Mouse (Mus musculus) kidney, postnatal 14 days (tissue): ENCODE results near the gene Hoxa3.

ENCODE experiments used
- DNase-seq: peaks from one replicate; pipeline ENCODE4 v3.0.0; 2022; ENCODE audit warnings: mixed read lengths

Hoxa3 gene

GRCm38 (mm10) chr6:52152226-52153193, 60.6 kb downstream of the Hoxa3 start:
- no peak for DNase-seq

- no peak for DNase-seq
Observed at GRCm38 (mm10) chr6:52151571-52151970, 61.6 kb downstream of the Hoxa3 start.

- DNase-seq, result no peak
Observed at GRCm38 (mm10) chr6:52150401-52150966, 62.7 kb downstream of the Hoxa3 start.

GRCm38 (mm10) chr6:52139115-52139514, 74.0 kb downstream of the Hoxa3 start:
- DNase-seq, result no peak

- DNase-seq, result no peak
Observed at GRCm38 (mm10) chr6:52138576-52138975, 74.6 kb downstream of the Hoxa3 start.

- no peak for DNase-seq
Observed at GRCm38 (mm10) chr6:52137841-52138535, 75.1 kb downstream of the Hoxa3 start.

- DNase-seq, result no peak
Observed at GRCm38 (mm10) chr6:52123673-52124072, 89.5 kb downstream of the Hoxa3 start.

GRCm38 (mm10) chr6:52121173-52121572, 92.0 kb downstream of the Hoxa3 start:
- DNase-seq, result no peak
